Mouse (Mus musculus): ENCODE data around the gene Scgb2b21.
A peak's percentile ranks its signal among the peaks of the same experiment; 100 is the strongest.

Gene Scgb2b21

DNA sequence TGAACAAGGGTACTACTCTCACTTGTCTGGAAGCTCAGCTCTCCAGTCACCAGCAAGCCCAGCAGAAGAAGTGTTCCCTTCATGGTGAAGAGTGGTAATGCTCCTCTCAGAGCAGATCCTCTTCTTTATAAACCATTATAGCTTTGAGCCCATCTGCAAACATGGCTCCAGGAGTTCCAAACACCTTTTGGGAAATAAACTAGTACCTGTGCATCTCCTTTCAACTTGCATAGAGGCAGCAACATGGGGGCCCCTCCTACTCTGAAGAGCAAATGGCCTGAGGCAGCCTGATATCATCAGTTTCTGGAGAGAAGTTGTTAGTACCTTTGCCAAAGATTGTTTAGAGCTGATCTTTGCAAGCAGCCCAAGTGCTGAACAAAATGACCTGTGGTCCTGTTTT, at the start of gene Scgb2b21:
TSS of gene Scgb2b21 (minus strand) at position 101 of the 400 bp plus-strand sequence.
- no peak for DNase-seq (ENCODE audit: low read depth, low spot score)

DNA sequence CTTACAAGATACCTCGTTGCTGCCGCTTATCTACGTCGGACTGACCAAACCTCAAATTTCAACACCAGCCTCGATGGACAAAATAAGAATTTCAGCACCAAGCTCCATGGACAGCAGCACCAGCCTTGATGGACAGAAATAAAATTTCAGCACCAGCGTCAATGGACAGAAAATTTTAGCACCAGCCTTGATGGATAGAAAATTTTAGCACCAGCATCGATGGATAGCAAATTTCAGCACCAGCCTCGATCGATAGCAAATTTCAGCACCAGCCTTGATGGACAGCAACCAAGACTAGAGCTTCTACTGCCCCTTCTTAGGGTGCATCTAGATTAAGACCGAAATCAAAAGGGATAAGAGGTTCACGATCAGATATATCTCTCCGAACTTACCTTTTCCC, 23.2 kb upstream of the Scgb2b21 start:
- peak; percentile 51 for DNase-seq (ENCODE audit: low read depth, low spot score)
